Comparison of ENCODE assay signal across 8 mouse cellular contexts in genomic region chr19:4492526-4493296, GRCm38 (mm10). TPM values are rescaled to one million over a fixed set of nuclear protein-coding genes. Genes with fewer than 3 reads are reported as not detected.
DNase-seq lines count a peak whose midpoint lies in the region; ATAC-seq and TF ChIP-seq lines count a peak whose summit lies in the region.

No protein-coding gene starts in this region.

- no peak for DNase-seq in forebrain, postnatal 0 days
- peak; percentile 76 for DNase-seq in 3134 (ENCODE audit: extremely low read depth, insufficient read length, low spot score)
- DNase-seq in cerebellum, adult 11-12 months, result peak; percentile 99
- no peak for DNase-seq in heart, embryonic 10.5 days (ENCODE audit: low spot score)
- peak; percentile 11 for DNase-seq in right cerebral cortex, postnatal 4 days
- DNase-seq in thymus, adult 2 months, result no peak

- no peak overlapping the region for H3K4me3 ChIP-seq in forebrain, postnatal 0 days (ENCODE audit: low read depth, low read length)
- no peak overlapping the region for H3K4me3 ChIP-seq in forebrain, embryonic 12.5 days (replicated peaks)
- no peak overlapping the region for H3K4me3 ChIP-seq in heart, embryonic 10.5 days
- no peak overlapping the region for H3K4me3 ChIP-seq in thymus, adult 2 months (ENCODE audit: control insufficient read depth, insufficient read depth, low read length)

- no peak overlapping the region for H3K9ac ChIP-seq in forebrain, postnatal 0 days
- H3K9ac ChIP-seq in forebrain, embryonic 12.5 days, result no peak overlapping the region

- no peaks in the 10 kb centered on the region for H3K4me1 ChIP-seq in forebrain, postnatal 0 days (ENCODE audit: insufficient read depth)
- H3K4me1 ChIP-seq in forebrain, embryonic 12.5 days, result peaks cover 2% of the 10 kb centered on the region
- peaks cover 18% of the 10 kb centered on the region for H3K4me1 ChIP-seq in heart, embryonic 10.5 days
- H3K4me1 ChIP-seq in thymus, adult 2 months (replicated peaks; ENCODE audit: control insufficient read depth, insufficient read depth, low read length), result no peaks in the 10 kb centered on the region

- WGBS in forebrain, postnatal 0 days, result 55% methylated on average over 9 of the region's 9 CpGs
- 57% methylated on average over 9 of the region's 9 CpGs for WGBS in forebrain, embryonic 12.5 days
- WGBS in heart, embryonic 10.5 days, result 58% methylated on average over 9 of the region's 9 CpGs
- 82% methylated on average over 9 of the region's 9 CpGs for WGBS in thymus, adult 2 months

- TF ChIP-seq CTCF in forebrain, postnatal 0 days (IDR thresholded peaks at IDR 0.05; ENCODE audit: low read depth), result no peak
- no peak for TF ChIP-seq CTCF in thymus, adult 2 months (IDR thresholded peaks at IDR 0.05; ENCODE audit: borderline replicate concordance, control insufficient read depth, extremely low read depth, insufficient read depth, low read length, poor library complexity)

- no peaks in the 10 kb centered on the region for H3K36me3 ChIP-seq in forebrain, postnatal 0 days (ENCODE audit: insufficient read depth)
- H3K36me3 ChIP-seq in forebrain, embryonic 12.5 days (replicated peaks), result no peaks in the 10 kb centered on the region
- H3K36me3 ChIP-seq in heart, embryonic 10.5 days, result no peaks in the 10 kb centered on the region
- no peaks in the 10 kb centered on the region for H3K36me3 ChIP-seq in thymus, adult 2 months (ENCODE audit: control insufficient read depth, insufficient read depth, low read length)

- ATAC-seq in forebrain, postnatal 0 days, result peak; percentile 18; the same call in 1 of the 2 replicates
- ATAC-seq in forebrain, embryonic 12.5 days (ENCODE audit: low FRiP score), result no peak
- ATAC-seq in frontal cortex, adult (ENCODE audit: low TSS enrichment), result no peak

- H3K27me3 ChIP-seq in forebrain, postnatal 0 days (ENCODE audit: insufficient read depth, low read length), result no peaks in the 10 kb centered on the region
- H3K27me3 ChIP-seq in forebrain, embryonic 12.5 days, result no peaks in the 10 kb centered on the region
- no peaks in the 10 kb centered on the region for H3K27me3 ChIP-seq in heart, embryonic 10.5 days (ENCODE audit: insufficient read depth, poor library complexity, severe bottlenecking)
- no peaks in the 10 kb centered on the region for H3K27me3 ChIP-seq in thymus, adult 2 months (ENCODE audit: control insufficient read depth, insufficient read depth, low read length)

- no peak overlapping the region for H3K27ac ChIP-seq in forebrain, postnatal 0 days (ENCODE audit: low read depth, low read length)
- H3K27ac ChIP-seq in forebrain, embryonic 12.5 days, result no peak overlapping the region
- peak overlapping the region; percentile 22; the same call in 1 of the 2 replicates for H3K27ac ChIP-seq in heart, embryonic 10.5 days
- no peak overlapping the region for H3K27ac ChIP-seq in thymus, adult 2 months (ENCODE audit: control insufficient read depth, insufficient read depth, low read length)

- no peak overlapping the region for H3K4me2 ChIP-seq in forebrain, postnatal 0 days (ENCODE audit: low read depth)
- H3K4me2 ChIP-seq in forebrain, embryonic 12.5 days, result no peak overlapping the region

- TF ChIP-seq POLR2A in thymus, adult 2 months (IDR thresholded peaks at IDR 0.05; ENCODE audit: control insufficient read depth, extremely low read depth, insufficient read depth, low read length, poor library complexity), result no peak

- H3K9me3 ChIP-seq in forebrain, postnatal 0 days (ENCODE audit: low read length), result no peaks in the 10 kb centered on the region
- no peaks in the 10 kb centered on the region for H3K9me3 ChIP-seq in forebrain, embryonic 12.5 days
- no peaks in the 10 kb centered on the region for H3K9me3 ChIP-seq in heart, embryonic 10.5 days

RNA-seq across cellular contexts. Expression of gene 2010003K11Rik, which starts 5.7 kb away (rescaled TPM):
- not detected in 2 replicates for total RNA-seq in forebrain, postnatal 0 days (2014; rRNA removed)
- polyA plus RNA-seq in forebrain, postnatal 0 days (2015; fragmentation: Nextera tagmentation; extraction: Ambion mirVana), result 0.13 TPM in 1 of 2 replicates, not detected in the other
- polyA plus RNA-seq in forebrain, embryonic 12.5 days (2016; fragmentation: Nextera tagmentation; extraction: Ambion mirVana), result not detected in 2 replicates
- polyA plus RNA-seq in heart, embryonic 10.5 days (2016; fragmentation: Nextera tagmentation; extraction: Ambion mirVana), result not detected in 2 replicates
- 0.90 and 1.2 TPM in 2 replicates for polyA plus RNA-seq in thymus, adult 2 months (2012; rRNA removed)

RNA-seq across cellular contexts. Expression of gene Syt12, which starts 15.5 kb away (rescaled TPM):
- total RNA-seq in forebrain, postnatal 0 days (2014; rRNA removed), result 8.2 and 13.0 TPM in 2 replicates
- polyA plus RNA-seq in forebrain, postnatal 0 days (2015; fragmentation: Nextera tagmentation; extraction: Ambion mirVana), result 2.9 and 3.3 TPM in 2 replicates
- polyA plus RNA-seq in forebrain, embryonic 12.5 days (2016; fragmentation: Nextera tagmentation; extraction: Ambion mirVana), result 1.3 and 2.7 TPM in 2 replicates
- polyA plus RNA-seq in heart, embryonic 10.5 days (2016; fragmentation: Nextera tagmentation; extraction: Ambion mirVana), result 0.89 and 0.97 TPM in 2 replicates
- polyA plus RNA-seq in thymus, adult 2 months (2012; rRNA removed), result 1.6 and 2.0 TPM in 2 replicates

RNA-seq across cellular contexts. Expression of gene Pcx, which starts 17.6 kb away (rescaled TPM):
- 35.9 and 40.7 TPM in 2 replicates for total RNA-seq in forebrain, postnatal 0 days (2014; rRNA removed)
- polyA plus RNA-seq in forebrain, postnatal 0 days (2015; fragmentation: Nextera tagmentation; extraction: Ambion mirVana), result 28.9 and 34.5 TPM in 2 replicates
- 19.2 and 20.0 TPM in 2 replicates for polyA plus RNA-seq in forebrain, embryonic 12.5 days (2016; fragmentation: Nextera tagmentation; extraction: Ambion mirVana)
- polyA plus RNA-seq in heart, embryonic 10.5 days (2016; fragmentation: Nextera tagmentation; extraction: Ambion mirVana), result 21.4 and 25.3 TPM in 2 replicates
- 41.9 and 52.9 TPM in 2 replicates for polyA plus RNA-seq in thymus, adult 2 months (2012; rRNA removed)

RNA-seq across cellular contexts. Expression of gene Rhod, which starts 53.5 kb away (rescaled TPM):
- 3.6 and 5.2 TPM in 2 replicates for total RNA-seq in forebrain, postnatal 0 days (2014; rRNA removed)
- polyA plus RNA-seq in forebrain, postnatal 0 days (2015; fragmentation: Nextera tagmentation; extraction: Ambion mirVana), result 4.3 and 4.7 TPM in 2 replicates
- 8.6 and 14.9 TPM in 2 replicates for polyA plus RNA-seq in forebrain, embryonic 12.5 days (2016; fragmentation: Nextera tagmentation; extraction: Ambion mirVana)
- polyA plus RNA-seq in heart, embryonic 10.5 days (2016; fragmentation: Nextera tagmentation; extraction: Ambion mirVana), result 24.3 and 28.9 TPM in 2 replicates
- 2.6 and 2.9 TPM in 2 replicates for polyA plus RNA-seq in thymus, adult 2 months (2012; rRNA removed)

Comparison
In these comparisons a context has a peak if more than half of its experiments do, and no peak if none do; other contexts are left out.
1. DNase-seq: peak in 3134 (single experiment), cerebellum, adult 11-12 months (single experiment) and right cerebral cortex, postnatal 4 days (single experiment); none in forebrain, postnatal 0 days (single experiment), heart, embryonic 10.5 days (single experiment) and thymus, adult 2 months (single experiment).